Mouse (Mus musculus): ENCODE results near the gene Mocs2. TPM values are rescaled to one million over a fixed set of nuclear protein-coding genes. Genes with fewer than 3 reads are reported as not detected.
A peak's percentile ranks its signal among the peaks of the same experiment; 100 is the strongest.

The Mocs2 gene
- 10 to 100 TPM; 45.8 to 68.3 TPM for total RNA-seq (2021)
- long read RNA-seq, experiment 1, transcript Mocs2-208 (6 exons, 1,855 nt): minor isoform, 21 of 102 reads
- long read RNA-seq, experiment 1, transcript Mocs2-207 (7 exons, 1,193 nt): major isoform, 41 of 102 reads
- long read RNA-seq, experiment 1, partial matches to known transcripts: 29 of 102 reads
- long read RNA-seq, experiment 1, other reads (novel, unspliced or antisense): 8 of 102 reads
- long read RNA-seq, experiment 2, transcript Mocs2-208 (6 exons, 1,855 nt): minor isoform, 11 of 90 reads
- long read RNA-seq, experiment 2, transcript Mocs2-207 (7 exons, 1,193 nt): major isoform, 50 of 90 reads
- long read RNA-seq, experiment 2, partial matches to known transcripts: 2 of 90 reads
- long read RNA-seq, experiment 2, other reads (novel, unspliced or antisense): 24 of 90 reads

DNA sequence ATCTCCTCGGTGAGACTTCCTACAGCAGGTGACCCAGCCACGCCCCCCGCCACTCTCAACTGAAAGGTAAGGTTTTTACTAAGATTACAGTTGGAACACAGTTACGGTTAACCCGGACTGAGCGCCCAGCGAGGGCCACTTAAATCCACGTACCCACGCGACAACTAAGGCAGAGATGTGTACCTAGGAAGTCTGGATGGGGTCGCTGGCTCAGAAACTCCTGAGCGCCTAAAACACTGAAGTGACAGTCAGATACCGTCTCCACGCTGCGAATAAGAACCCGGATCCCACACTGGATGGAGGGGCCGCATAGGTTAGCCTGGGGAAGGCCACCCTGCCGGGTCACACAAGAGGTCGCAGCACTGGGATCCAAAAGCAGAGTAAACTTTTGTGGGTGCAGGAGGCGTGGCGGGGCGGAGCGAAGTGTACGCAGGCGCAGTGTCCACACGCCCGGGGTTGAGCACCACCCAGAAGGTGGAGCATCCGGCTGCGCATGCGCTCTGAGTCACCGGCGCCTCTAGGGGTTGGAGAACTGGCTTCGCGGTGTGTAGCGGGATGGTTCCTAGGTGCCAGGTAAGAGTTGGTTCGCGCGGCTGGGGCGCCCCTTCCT is at the start of gene Mocs2:
TSS of gene Mocs2 (plus strand) at position 486 of the 610 bp plus-strand sequence.
- DNase-seq: peak; percentile 89

DNA sequence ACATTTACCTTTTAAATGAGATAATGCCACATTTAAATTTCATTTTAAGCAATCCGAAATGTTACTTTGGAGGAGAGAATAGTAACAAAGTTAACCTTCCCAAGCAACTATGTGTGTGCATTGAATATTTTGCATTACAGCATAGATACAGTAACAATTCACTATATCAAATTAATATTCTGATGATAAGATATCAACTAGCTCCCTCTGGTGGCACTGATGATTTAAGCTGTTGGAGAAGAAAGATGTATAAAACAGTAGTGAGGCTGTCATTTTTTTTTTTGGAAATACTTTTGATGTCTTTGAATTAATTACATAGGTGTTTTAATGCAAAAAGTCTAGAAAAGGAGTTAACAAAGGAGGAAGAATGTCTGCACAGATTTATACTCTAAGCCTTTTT is 26.5 kb upstream of the Mocs2 start:
- no peak for DNase-seq

DNA sequence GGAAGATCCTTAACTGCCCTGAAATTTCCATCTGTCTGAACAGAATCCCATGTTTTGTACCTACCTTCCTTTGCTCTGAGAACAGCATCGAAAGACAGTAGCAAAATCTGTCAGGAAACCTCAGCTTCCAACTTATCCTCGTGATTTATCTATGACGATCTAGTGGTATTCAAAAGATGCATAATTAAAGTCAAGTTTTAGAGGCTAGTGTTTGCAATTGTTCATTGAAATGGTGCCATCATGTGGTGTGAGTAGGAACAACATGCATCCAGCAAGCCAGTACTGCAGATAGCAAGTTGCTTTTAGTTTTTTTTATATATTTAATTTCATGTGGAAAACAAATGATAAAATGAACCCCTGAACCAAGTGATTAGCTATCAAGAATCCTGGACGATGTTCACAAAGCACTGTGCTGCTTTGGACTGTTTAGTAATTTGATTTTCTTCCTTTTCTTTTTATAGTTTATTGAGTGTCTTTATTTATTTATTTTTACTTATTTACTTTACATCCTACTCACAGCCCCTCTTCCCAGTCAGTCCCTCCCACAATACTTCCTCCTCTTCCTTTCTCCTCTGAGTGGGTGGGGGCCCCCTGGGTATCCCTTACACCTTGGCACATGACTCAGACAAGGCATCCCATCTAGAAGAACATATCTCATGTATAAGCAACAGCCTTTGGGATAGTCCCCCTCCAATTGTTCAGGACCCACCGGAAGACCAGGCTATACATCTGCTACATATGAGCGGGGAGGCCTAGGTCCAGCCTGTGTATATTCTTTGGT is 24.6 kb upstream of the Mocs2 start:
- no peak for DNase-seq

DNA sequence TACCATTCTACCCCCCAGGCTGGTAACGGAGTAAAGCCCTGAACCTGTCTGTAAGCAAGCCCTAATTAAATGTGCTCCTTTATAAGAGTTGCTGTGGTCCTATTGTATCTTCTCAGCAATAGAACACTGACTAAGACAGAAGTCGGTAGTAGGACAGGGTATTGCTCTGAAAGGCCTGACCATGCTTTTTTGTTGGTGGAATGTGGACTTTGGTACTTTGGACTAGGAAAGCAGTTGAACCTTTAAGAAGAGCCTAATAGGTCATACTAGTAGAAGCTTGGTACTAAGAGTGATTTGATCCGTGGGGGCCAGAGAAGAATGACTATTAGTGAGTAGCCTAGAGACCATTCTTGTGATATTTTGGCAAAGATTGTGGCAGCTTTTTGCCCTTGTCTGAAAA is 16.2 kb upstream of the Mocs2 start:
- DNase-seq: no peak

DNA sequence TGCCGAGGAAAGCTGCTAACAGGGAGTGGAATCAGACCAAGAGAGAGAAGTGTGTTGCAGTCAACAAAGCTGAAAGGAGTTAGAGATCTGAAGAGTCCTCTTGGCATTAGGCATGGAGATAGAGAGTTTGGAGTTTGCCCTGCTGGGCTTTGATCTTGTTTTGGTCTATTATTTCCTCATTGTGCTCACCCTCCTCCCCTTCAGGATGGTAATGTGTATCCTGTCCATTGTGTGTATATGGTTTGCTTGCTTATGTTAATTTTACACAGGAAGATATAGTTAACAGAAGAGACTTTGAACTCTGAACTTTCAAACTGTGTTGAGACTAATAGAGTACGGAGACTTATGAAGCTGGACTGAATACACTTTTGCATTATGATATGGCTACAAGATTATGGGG is 15.1 kb upstream of the Mocs2 start:
- DNase-seq: no peak

DNA sequence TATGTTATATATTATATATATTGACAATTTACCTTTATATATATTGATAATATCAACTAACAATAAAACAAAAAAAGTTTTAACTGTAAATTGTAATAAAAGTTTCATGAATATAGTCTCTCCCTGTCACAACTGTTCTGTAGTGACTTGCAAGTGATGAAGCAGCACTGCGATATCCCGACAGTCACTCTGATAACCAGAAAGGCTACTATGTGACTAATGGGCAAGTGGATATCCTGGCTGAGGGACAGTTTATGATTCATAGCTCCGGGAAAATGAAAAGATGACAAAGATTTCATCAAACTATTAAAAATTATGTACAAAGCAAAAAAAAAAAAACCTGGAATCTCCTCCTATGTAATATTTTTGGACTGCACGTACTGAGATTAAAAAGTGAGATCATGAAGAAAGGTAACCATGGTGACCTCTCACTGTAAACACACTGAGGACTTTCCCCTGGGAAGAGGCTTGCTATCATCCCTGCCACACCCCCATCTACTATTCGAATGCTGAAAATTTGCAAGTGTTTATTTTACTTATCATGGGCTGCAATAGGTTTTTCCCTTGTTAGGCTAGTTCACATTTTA is 8.3 kb upstream of the Mocs2 start:
- DNase-seq: no peak

DNA sequence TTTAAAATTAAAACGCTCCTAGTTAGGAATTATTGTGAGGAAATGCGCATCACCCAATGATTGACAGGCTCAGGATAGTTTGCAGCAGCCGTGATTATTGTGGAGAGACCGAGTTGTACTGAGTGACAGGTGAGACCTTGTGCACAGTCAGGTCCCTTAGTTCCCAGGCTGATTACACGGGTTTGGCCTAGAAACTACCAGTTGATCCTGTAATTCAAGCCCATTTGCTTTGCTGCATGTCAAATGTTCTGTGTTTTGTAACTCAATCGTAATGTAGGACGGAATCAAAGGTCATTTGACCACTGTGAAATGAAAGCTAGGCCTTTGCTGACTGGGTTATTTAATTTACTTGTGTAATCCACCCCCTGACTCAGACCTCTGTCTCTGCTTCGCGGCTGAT is 477 bp downstream of the Mocs2 start:
- DNase-seq: no peak

- DNase-seq: no peak
These were observed 4.8 kb downstream of the Mocs2 start for GRCm38 (mm10) chr13:114822871-114823270.

- peak; percentile 3 for DNase-seq
These were observed 7.4 kb downstream of the Mocs2 start for GRCm38 (mm10) chr13:114825377-114825855.

DNA sequence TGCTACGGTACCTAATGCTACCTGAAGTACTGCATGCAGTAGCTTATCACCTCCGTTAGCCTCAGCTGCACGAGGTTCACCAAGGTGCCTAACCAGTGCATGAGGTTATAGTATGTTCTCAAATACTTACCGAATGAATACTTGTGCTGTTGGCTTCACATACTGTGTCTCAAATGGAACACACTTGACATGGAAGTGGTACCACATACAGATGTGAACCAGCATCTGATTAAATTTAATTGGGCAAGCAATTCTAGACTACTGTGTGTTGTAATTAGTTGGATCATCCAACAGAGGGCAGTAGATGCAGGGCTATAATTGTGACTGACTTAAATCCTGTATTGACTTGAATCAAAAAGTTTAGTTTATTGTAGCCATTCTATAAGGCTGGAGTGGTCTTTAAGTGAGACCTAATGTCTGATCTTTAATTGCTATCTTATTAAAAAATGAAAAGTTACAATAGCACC is 13.4 kb downstream of the Mocs2 start:
- DNase-seq: peak; percentile 4

GRCm38 (mm10) chr13:114832761-114833160 is 14.7 kb downstream of the Mocs2 start:
- no peak for DNase-seq

DNA sequence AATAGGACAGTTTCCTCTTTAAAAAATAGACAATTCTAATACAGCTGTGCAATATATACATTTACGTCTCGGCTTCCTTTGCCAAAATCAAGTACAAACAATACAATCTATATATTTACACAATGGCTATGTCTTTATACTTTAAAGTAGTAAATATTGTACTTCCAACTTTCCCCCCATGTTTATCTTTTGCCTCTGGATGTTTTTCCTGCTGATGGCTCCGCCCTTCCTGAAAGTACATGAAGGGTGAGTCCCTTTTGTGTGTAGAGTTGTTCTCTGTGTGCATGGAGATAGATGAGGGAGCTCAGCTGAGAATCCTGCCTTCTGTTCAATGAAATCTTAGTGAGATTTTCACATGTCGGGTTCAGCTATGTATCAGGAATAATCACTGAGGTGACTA is 15.3 kb downstream of the Mocs2 start:
- DNase-seq: no peak

DNA sequence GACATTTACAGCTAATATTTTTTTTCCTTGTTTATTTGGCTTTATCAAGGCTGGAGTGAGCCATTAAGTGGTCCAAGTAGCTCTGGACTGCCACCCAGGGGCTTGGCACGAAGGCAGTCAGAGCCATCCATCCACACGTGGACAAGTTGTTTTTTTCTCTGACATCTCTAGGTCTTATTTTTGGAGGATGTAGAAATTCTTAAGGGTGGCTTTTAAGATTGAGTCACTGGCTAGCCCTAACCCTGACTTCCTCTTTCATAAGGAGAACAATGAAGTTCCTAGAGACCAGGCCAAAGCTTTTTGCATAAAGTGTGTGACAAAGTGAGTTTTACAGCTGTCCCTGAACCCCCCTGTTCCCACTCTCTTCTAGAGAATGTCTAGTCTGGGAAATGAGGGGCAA is 16.5 kb downstream of the Mocs2 start:
- no peak for DNase-seq

GRCm38 (mm10) chr13:114837061-114837460 is 19.0 kb downstream of the Mocs2 start:
- no peak for DNase-seq

GRCm38 (mm10) chr13:114838535-114838990 is 20.5 kb downstream of the Mocs2 start:
- peak; percentile 51 for DNase-seq

- no peak for DNase-seq
These were observed 21.1 kb downstream of the Mocs2 start for GRCm38 (mm10) chr13:114839098-114839497.

- DNase-seq: no peak
These were observed 22.5 kb downstream of the Mocs2 start for GRCm38 (mm10) chr13:114840545-114840944.

DNA sequence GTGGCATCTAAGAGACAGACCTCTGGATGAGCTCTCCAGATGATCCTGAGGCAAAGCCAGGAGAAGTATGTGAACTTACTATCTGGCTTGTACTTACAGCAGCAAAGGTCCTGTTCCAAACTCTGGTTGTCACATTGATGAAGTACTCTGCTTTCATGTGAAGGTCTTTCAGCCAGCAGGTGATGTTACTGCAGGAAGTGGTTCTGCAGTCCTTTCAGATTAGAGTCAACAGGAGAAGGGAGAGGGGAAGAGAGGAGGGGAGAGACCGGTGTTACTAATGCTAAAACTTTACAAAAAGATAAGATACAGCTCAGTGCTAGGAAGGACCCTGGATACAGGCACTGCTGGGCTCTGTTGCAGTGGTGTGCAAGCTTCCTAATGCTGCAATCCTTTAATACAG is 25.3 kb downstream of the Mocs2 start:
- no peak for DNase-seq

DNA sequence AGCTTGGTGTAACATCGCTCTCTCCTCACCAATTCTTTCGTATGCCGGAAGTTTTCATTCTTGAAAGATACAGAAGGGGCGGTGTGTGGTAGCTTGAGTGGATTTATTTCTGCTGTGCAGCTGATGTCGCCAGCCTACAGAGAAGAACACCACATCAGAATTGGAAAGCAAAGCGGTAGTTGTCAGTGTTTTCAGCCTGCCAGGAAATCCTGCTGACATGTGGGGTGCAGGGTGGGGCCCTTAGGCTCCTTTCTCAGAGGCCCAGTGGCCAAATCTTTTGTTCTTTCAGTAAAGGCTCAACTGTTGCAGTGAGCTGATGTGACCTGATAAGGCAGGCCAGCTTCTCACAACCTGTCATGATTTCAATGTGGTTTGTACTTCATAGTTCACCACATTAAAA is 27.8 kb downstream of the Mocs2 start:
- no peak for DNase-seq

DNA sequence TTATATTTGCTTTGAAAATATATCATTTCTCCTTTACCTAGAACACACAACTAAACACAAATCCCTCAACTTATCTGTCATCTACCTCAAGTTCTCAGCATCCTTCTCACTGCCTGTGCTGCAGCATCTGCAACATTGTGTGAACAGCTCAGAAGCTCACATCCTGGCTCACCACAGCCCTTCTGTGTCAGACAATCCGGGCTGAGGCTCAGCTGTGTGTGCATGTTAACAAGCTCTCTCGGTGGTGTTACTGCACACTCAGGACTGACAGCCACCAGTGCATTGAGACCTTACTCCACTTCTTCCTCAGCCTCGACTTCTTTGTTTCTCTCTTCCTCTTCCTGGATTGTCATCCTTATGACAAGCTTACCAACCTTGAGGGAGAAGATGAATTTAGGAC is 30.9 kb downstream of the Mocs2 start:
- no peak for DNase-seq

DNA sequence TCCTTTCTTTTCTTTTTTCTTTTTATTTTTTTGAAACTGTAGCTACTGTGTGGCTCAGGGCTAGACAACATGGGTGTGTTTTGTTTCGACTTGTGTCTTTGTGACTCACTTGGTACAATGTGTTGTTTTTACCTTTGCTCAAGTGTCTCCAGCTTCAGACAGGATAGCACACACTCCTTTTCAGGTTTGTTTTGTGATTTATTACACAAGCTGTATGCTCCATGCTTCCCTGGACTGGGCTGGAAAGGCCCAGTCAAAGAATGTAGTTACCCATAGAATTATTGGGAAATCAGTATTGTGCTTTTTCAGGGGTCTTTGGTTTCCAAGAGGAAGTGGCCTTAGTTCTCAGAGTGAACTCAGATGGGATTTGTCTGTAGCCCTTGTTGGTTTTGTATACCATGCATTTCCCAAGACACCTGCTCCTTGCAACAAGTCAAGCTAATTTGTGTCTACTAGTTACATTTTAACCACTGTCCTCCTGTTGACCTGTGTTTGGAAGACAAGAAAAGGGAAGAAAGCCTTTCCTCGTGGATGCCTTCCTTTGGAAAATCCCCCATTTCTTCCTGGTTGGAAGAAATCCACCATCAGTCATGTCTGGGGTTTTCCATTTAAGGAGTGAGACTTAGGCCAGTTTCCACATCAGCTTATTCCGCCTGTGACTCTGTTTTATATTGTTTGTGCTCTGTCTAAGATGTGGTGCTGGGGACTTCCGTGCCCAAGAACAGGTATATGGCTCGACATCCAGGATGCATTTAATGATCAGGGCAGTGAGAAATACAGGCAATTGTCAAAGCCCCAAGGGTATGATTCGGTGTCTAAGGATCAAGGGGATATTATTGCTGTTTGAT is 34.5 kb downstream of the Mocs2 start:
- DNase-seq: no peak
